Mouse (Mus musculus) frontal cortex, postnatal 36 days (tissue): ENCODE results near the gene Neurog1.

Experiments
- DNase-seq, 2 experiments: peaks; one replicate each; pipeline ENCODE4 v3.0.0; 2022; ENCODE audit warnings: low spot score in 2 of 2

Gene Neurog1

DNA sequence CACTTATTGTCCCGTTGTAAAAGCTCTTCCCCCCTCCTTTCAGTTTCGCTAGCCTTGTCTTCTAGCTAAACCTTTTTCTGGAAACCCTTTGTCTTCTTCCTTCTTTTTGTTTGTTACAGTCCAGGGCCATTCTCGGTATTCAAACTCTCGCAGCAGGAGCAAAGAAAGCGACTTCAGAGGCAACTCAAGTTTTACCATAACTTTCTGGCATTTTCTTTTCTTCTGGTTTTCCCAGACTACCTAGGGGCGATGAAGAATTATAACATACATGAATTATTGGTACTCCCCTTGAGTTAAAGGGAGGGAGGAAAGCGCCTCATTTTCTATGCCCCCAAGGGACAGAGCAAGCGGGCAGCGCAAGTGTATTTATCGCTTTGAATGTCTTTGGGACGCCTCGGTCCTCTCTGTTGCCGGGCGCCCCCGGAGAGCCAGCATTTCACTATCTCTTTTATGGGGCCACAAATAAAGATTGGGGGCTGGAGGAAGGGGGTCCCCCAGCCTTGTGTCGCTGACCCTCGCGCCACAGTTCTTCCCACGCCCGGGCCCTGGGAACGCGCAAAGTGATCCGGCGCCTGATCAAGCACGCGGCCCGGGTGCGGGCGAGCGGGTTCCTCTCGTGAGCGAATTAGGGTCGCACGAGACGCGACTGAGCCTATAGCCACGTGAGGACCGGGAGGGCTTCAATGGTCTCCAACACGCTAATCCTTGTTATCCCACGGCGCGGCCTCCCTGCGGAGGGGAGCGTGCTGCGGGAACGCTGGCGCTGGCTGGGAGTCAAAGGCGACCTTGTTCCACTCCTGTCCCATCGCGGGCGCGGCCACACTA is 6.4 kb upstream of the Neurog1 start:
- DNase-seq, result no peak

DNA sequence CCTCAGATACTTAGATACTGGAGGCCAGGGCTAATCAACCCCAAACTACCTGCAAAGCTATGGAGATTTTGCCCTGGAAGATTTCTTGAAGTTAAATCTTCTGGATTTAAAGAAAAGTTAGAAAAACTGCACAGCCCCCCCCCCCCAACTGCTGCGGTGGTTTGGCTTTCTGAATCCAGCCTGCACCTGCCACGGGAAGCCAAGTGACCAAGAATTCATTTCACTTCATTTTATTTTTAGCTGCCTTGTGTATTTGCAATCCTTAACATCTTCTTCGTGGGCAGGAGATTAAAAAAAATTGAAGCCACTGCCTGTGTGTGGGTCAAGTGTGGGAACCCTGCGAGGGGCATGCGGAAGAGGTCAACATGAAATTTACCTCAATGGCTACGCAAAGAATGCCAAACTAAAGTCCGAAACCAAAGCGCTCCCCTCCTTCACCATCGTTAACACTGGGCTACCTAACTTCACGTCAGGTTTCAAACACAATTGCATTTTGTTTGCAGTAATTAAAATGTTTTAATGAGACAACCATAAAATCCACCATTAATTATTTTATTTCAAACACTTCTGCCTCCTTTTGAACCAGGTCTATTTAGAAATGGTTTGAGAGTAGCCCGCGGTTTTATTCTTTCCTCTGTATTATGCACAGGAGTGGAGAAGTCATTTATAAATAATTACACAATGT is 5.6 kb upstream of the Neurog1 start:
- DNase-seq, result no peak

DNA sequence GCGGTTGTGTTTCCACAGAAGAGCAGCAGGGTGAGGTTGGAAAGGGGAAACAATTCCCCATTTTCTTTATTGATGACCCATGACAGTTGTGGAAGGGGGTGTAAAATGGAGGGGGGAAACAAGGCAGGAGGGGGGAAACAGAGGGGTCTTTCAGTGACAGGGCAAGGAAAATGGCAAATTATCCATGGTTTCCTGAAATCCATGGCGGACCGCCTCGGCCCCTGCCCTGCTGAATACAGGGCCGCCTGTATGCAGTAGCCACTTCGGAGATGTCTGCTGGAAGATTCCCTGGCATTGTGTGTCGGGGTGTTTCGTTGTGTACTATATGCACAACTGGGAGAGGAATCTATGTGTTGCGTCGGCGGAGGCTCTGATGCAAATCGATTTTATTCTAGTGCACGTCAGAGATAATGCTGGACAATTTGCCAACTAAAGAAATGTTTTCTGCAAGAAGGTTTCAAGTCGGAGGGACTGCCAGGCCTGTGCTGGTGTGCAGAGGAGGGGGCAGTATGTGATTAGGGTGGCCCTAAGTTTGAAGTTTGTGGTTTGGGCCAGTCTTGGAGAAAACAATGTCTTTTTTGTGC is 4.8 kb upstream of the Neurog1 start:
- no peak for DNase-seq

DNA sequence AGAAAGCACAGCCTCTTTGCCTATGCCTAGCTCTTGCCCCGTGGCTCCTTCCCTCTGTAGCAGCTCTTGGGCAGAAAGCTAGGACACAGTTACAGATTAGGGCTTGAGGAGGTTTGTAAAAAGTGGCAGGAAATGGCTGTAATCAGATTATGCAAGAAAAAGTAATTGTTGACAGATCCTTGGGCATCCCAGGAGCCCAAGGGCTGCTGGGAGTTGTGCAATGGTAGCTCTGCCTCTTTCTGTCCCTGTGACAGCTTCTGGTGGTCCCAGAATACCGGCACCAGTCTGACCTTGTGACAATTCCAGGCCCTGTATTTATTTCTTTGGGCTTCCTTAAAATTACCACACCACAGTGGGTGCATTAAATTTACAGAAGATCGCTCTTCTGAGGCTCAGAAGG is 1.4 kb upstream of the Neurog1 start:
- no peak for DNase-seq

DNA sequence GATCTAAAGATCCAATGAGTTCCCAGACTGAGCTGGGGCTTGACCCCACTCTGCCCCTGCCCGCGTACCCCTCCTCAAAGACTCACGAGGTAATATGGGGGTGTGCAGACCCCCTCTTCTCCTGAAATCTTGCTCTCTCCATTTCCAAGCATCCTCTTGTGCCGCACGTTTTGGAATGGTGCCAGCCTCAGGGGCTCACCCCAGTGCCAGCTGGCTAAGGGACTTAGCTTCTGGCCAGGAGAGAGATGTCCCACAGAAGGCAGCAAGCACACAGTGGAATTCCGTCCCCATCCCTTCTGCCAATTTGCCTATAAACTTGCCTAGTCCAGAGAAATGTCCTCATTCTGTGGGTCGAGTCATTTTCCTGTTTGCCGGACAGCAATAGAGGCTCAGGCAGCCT is 820 bp upstream of the Neurog1 start:
- no peak for DNase-seq

DNA sequence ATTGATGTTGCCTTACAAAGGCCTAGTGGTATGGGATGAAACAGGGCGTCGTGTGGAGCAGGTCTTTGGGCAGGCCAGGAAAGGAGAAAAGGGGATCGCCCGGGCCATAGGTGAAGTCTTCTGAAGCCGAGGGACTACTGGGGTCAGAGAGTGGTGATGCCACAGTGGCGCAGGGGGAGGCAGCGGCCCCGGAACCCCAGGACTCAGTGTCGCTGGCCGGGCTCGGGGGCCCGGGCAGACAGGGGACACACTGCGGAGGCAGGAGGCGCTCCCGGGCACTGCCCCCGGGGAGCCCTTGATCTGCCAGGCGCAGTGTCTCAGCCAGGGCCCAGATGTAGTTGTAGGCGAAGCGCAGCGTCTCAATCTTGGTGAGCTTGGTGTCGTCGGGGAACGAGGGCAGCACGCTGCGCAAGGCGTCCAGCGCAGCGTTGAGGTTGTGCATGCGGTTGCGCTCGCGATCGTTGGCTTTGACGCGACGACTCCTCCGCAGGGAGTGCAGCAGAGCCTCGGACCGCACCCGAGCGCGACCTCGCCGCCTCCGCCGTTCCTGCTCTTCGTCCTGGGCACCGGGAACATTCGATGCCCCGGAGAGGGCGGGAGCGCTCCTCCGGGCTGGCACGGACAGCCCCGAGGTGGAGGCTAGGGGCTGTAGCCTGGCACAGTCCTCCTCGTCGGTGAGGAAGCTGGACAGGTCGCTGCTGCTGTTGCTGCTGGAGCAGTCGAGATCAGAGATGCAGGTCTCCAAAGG is 613 bp downstream of the Neurog1 start:
- no peak for DNase-seq

DNA sequence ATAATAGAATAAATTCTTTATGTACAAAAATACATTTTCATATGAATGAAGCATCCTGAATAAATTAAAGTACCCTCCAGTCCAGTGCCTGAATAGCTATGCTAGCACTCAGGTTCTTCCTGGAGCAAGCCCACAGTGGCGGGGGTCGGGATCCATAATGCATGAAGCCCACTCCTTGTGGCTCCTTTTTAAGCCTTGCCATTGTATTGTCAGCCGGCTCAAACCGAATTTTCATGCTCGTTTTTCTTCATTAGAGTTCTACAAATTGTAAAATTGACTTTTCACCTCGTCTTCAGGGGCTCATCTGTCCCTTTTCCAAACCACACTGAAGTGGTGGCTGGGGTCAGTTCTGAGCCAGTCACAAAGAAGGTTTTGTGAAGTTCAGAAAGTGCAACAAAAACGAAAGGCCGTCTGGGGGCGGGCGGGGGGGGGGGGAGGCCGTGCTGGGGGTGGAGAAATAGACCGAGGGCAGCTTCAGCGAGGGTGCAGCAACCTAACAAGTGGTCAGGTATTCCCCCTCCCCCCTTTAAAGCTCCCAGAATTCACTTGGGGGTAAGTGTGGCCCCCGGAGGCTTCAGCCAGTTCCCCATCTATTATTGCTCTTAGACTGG is 1.3 kb downstream of the Neurog1 start:
- DNase-seq, result no peak

DNA sequence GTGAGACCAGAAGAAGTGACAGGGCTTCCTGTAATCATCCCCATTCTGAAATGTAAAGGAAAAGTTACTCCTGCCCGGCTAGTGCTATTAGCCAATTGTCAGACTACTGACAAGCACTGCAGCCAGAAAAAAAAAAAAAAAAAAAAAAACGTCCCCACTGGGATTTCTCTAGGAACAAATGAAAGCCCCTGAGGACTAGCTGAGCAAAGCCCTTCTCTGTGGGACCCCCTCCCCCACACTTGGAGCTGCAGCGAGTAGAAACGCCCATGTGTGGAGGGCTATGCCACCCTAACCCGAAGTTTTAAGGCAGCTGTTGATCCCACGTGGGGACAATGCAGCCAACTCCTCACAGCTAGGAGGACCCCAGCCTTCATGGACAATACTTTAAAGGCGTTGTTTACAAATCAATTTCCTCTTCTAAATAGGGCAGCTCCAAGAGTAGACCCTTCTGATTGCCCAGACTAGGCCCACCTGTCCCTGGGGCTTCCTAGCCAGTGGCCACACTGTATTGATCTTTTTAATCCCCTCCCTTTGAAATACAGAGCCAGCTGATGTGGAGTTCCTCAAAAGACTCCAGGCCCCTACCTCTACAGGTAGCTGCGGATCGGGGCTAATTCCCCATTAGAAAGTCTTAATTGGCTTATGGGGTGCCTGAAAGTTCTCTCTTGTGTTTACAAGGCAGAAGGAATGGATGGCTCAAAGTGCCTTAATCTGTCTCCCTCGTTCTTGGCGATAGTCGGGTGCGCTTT is 2.2 kb downstream of the Neurog1 start:
- no peak for DNase-seq

DNA sequence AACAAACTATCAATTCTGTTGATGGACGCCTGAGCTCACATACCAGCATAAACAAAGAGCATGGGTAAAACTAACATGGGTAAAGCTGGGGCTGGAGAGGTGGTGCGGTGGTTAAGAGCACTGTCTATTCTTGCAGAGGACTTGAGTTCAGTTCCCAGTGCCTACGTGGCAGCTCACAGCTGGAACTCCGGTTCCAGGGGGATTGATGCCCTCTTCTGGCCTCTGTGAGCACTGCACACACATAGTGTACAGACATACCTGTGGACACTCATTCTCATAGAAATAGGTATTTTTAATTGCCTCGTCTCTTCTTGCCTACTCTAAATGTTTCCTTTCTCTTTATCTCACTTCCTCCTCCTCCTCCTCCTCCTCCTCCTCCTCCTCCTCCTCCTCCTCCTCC is 8.9 kb downstream of the Neurog1 start:
- DNase-seq, result no peak

DNA sequence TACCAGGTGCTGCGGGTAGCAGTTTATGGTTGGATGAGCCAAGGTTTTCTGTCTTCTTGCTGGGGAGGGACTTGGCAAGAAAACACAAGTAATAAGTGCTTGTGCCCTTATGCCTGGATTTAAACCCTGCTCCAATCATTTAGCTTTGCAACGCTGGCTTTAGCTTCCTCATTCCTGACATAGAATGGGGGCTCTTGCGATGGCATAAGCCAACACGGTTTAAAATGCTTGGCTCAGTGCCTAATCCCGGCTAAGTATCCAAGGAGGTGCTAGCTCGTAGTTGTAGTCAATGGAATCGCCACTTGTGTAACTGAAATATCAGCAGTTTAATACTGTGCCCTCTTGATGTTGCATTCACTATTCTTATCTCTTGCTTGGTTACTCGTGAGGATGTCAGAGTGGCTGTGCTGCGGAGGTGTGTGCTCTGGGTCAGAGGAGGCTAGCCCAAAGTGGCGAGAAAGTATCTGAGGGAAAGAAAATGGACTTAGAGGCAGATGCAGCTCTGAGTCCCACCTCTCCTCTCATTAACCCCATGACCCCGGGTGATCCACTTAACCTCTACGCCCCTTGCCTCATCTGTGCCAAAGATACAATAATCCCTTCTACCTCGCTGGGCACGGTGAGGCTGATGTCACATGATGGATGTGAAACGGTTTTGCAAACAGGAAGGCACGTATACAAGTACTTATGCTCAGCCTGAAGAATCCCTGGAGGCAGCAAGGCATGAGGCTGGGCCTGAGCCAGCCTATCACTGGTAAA is 11.8 kb downstream of the Neurog1 start:
- no peak for DNase-seq

DNA sequence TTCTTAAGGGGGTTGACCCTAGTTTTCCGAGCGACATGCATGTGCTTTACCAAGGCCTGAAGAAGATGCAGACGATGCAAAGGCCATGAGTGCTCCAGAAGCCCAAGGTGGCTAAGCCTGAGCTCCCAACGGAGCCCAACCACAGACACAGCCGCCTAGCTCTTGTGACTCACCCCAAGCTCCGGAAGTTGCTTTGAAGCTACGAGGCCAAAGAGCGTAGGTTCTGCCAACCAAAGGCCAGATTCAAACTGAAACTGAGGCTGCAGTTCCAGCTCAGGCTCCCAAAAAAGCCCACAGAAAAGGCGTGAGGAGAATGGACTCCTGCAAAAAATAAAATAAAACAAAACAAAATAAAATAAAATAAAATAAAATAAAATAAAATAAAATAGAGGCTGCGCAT is 14.1 kb downstream of the Neurog1 start:
- no peak for DNase-seq

DNA sequence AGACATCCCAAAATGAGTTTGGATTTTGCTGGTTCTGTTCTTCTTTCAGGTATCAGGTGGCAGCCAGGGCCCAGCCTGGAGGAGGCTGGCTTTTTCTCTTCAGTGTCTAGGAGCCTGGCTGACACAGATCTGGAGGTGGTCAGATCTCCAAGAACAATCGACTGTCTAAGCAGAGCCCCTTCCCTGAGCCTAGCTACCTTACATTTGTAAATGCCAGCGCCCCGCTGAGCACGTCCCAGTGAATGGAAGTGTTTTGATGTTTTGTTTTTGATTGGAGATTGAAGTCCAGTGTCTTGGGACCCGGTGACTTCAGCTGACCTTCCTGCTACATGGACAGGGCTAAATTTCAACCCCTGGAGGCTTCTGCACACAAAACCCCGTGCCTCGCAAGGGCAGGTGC is 15.8 kb downstream of the Neurog1 start:
- no peak for DNase-seq

DNA sequence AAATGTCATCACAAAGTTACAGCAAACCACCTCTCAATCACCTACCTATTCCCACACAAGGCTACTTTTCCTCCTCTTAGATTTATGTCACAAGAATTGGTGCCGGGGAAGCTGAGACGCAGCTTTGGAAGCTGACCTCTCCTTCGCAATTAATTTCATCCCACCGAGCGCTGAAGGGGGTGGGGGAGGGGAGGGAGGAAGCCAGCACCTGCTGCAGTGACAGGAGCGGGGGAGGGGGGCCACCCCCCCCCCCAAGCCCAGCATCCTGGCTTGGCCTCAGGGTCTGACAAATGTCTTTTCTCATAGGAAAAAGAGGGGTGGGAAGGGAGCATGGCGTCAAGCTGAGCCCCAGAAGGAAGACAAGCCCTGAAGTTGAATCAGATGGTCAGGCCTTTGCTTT is 23.2 kb downstream of the Neurog1 start:
- DNase-seq, result no peak

DNA sequence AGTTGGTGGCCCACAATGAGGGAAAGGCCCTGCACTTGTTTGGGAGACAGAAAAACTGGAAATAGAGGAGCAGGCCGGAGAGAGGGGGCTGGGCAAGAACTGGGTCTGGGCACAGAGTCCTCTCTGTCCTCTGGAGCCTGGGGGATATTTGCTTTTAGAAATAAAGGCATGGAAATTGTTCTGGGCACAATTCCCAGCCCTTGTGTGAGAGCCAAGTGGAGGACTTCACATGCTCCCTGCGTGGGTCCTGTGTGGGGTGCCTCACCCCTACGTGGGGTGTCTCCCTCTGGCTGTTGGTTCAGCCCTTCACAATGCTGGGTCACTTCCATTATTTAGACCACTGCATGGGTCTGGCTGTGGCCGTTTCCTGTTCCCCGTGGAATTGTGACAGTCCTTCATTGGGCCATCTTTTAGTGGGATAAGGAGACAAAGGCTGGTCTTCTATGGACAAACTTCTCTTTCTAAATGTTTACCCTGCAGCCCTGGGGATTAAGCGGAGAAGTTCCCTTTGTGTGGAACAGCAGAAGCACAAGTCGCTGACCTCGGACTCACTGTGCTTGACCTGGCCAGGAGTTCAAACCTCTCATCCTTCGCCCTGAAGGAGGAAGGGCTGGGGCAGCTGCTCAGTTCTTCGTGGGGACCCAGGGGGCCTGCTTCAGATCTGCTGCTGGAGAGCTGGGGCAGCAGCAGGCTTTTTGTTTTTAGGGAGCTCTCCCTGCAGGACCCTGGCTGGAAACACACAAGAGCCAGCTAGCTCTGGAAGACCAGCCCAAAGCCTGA is 25.6 kb downstream of the Neurog1 start:
- DNase-seq, result peak; percentile 29 to 64

DNA sequence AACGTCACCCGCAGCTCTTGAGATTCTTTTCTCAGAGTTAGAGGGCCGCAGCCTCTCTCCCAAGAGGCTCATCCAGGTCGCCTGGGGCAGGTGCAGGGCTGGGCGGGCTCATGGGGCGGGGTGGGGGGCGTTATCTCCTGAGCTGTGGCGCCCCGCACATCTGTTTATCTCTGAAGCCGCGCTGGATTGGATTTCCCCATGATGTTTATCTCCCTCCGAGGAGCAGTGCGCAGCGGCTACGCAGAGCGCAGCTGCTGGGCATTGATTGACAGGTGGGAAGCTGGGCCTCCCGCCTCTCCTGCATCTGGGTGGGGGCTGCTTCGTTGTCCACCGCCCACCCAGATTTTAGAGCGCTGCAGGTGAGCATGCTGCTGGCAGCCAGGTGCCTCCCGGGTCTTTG is 28.3 kb downstream of the Neurog1 start:
- DNase-seq, result no peak

DNA sequence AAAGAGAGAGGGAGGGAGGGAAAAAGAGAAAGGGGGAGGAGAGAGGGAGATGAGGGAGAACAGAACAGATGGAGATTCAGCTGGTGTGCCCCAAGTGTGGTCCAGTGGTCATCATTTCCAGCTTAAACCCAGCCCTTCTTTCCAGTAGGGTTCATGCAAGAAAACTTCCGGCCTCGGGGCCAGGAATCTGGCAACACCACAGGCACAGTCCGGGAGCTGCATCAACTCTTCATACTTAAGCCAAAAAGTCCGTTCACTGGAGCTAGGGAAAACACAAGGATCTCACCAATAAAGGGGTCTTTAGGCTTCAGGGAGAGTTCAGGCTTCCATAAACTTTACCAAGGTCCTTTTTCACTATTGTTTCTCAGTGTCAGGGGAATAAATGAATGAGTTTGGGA is 29.1 kb downstream of the Neurog1 start:
- DNase-seq, result no peak

DNA sequence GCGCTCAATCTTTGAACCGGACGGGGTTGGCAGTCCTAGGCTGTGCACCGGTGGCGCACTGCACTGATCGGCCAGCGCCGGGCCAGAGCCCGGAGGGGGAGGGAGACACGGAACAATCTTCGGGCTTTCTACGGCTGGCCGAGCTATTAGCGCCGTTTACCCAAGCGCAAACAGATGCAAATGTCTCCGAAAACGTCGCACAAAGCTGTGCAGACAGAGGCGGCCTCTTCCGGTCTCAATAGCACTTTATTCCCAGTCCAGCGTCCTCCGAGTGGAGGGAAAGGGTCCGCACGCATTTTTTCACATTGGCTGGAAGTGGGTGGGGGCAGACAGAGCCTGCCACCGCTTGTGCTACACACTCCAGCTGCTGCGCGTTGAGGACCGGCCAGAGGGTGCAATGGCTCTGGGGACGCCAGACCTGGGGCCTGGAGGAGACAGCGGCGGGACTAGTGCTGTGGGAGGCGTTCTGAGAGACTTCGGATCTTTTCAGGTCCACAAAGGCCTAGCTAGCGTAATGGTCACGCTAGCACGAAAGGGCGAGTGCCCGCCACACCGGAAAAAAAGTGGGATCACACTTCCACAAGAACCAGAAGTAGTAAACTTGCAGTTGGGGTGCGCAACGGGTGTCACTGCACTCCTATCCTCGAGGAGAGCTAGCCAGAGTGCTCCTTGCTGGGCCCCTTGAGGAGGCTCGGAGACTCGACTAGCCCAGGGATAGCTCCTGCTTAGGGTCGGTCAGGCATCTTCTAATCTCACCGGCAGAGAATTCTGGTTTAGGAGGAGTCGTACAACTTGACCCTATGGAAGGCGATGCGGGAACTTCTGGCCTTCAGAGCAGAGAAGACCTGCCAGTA is 29.7 kb downstream of the Neurog1 start:
- peak; percentile 31 to 49 for DNase-seq

DNA sequence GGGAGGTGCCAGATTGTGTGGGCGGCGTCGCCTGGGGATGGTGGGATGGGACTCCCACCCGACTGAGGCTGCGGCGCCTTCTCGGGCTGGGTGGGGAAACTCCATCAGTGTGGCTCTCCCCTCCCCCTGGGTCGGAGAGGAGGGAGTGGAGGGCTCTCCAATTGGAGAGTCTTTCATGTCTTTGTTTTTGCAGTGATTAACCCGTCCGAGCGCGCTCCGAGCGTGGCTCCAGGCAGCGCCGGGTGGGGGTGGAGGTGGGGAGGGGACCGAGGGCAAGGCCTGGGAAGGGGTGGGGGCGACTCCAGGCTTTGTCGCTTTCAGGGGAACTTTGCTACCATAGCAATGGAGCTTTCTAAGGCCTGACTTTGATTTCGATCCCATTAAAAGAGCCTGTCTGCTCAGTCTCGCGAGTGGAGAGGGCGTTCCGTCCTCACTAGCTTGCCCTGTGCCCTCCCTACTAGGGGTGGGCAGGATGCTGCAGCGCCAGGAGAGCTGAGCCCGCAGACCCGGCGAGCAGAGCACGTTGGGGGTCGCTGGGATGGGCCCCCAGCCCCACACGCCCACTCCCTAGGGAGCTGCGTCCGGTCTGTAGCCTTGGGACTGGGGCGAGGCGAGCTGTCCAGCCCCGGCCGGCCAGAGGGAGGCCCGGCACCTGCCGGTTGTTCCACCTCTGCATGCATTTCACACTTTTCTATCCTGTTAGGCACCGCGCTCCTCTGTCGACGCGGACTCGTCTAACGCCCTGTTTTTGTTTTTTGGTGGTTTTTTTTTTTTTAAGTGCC is 30.6 kb downstream of the Neurog1 start:
- peak in 1 of 2 experiments; percentile 19 for DNase-seq
